Mouse (Mus musculus) testis, postnatal 14 days (tissue): ENCODE measurements at regions not wholly inside any gene's neighbourhood (a gene's known extent, or its start where the extent isn't known, plus 50 kb on each side); places are given as distances from the start of the nearest gene placed in this dataset.
A peak's percentile ranks its signal among the peaks of the same experiment; 100 is the strongest.

ENCODE experiments used
- DNase-seq: peaks from one replicate; pipeline ENCODE4 v3.0.0; 2021; ENCODE audit warnings: low spot score

GRCm38 (mm10) chr4:80691774-80692485, 142.0 kb upstream of the Tyrp1 start:
- DNase-seq, result no peak

GRCm38 (mm10) chr4:80712698-80713097, 121.2 kb upstream of the Tyrp1 start:
- DNase-seq, result no peak

GRCm38 (mm10) chr4:80744975-80745734, 88.8 kb upstream of the Tyrp1 start:
- DNase-seq, result no peak

- no peak for DNase-seq
These were observed 81.7 kb upstream of the Tyrp1 start for GRCm38 (mm10) chr4:80752259-80752658.

- no peak for DNase-seq
These were observed 77.8 kb upstream of the Tyrp1 start for GRCm38 (mm10) chr4:80756114-80756513.

- DNase-seq, result no peak
These were observed 69.9 kb upstream of the Tyrp1 start for GRCm38 (mm10) chr4:80764024-80764423.

- peak; percentile 6 for DNase-seq
These were observed 68.1 kb upstream of the Tyrp1 start for GRCm38 (mm10) chr4:80765781-80766180.

GRCm38 (mm10) chr4:80767447-80767846, 66.5 kb upstream of the Tyrp1 start:
- DNase-seq, result no peak
